Mouse (Mus musculus) ES-E14 (cell line): ENCODE measurements around the gene Plscr3.

Experiments
- HCFC1 ChIP-seq: IDR thresholded peaks from 2 replicates; pipeline ENCODE4 v1.6.1; 2012; ENCODE audit warnings: low read length, inconsistent platforms, borderline replicate concordance; ENCODE audit not compliant: insufficient read depth
- MAFK ChIP-seq: IDR thresholded peaks from 2 replicates; pipeline ENCODE4 v1.6.1; 2014; ENCODE audit warnings: mild to moderate bottlenecking, low read depth, low read length, inconsistent platforms; ENCODE audit not compliant: insufficient read depth
- ZNF384 ChIP-seq: IDR thresholded peaks from 2 replicates; pipeline ENCODE4 v1.6.1; 2012; ENCODE audit warnings: low read depth, low read length, inconsistent platforms

DNA sequence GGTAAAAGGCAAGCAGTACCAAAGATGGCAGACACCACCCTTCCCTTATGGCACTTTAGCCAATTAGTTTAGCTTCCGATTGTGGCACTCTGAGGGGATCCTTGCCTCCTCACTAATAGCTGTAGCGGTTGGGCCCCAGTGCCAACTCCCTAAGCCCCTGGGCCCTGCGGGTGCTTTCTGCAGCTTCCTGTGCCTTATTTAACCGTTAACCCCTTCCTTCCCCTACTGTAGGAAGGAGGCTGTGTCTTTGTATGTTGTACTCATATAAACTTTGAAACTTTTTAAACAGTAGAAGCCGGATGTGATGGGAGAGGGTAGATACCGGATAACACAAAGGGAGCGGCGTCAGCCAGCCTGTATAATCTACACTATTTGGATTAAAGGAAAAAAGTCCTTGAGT, 4.6 kb downstream of the Plscr3 start:
- no peak for TF ChIP-seq ZNF384
- TF ChIP-seq HCFC1, result no peak
- TF ChIP-seq MAFK, result no peak
